Mouse (Mus musculus) frontal cortex, postnatal 10 days (tissue): ENCODE data around the gene Mapk1ip1l.
A peak's percentile ranks its signal among the peaks of the same experiment; 100 is the strongest.

ENCODE experiments used
- DNase-seq, 2 experiments: peaks; one replicate each; pipeline ENCODE4 v3.0.0; 2022; ENCODE audit warnings: low spot score in 2 of 2, mixed read lengths in 1 of 2

The Mapk1ip1l gene

GRCm38 (mm10) chr14:47297785-47298407 is at the start of gene Mapk1ip1l:
Gene Mapk1ip1l (plus strand): TSS chr14:47298266.
- DNase-seq: peak; percentile 76 to 89

GRCm38 (mm10) chr14:47249839-47250238 is 48.2 kb upstream of the Mapk1ip1l start:
- no peak for DNase-seq

GRCm38 (mm10) chr14:47264866-47265265 is 33.2 kb upstream of the Mapk1ip1l start:
- no peak for DNase-seq

- no peak for DNase-seq
Measured at GRCm38 (mm10) chr14:47265829-47266228, 32.2 kb upstream of the Mapk1ip1l start.

GRCm38 (mm10) chr14:47269056-47269455 is 29.0 kb upstream of the Mapk1ip1l start:
- DNase-seq: no peak

GRCm38 (mm10) chr14:47269706-47270105 is 28.4 kb upstream of the Mapk1ip1l start:
- DNase-seq: no peak

GRCm38 (mm10) chr14:47273751-47274150 is 24.3 kb upstream of the Mapk1ip1l start:
- no peak for DNase-seq

GRCm38 (mm10) chr14:47275417-47275816 is 22.6 kb upstream of the Mapk1ip1l start:
- DNase-seq: no peak

- no peak for DNase-seq
Measured at GRCm38 (mm10) chr14:47276036-47276603, 21.9 kb upstream of the Mapk1ip1l start.

GRCm38 (mm10) chr14:47276637-47277393 is 21.3 kb upstream of the Mapk1ip1l start, which contains the start of the genes Wdhd1 and Socs4:
Gene Wdhd1 (minus strand): TSS chr14:47276857.
Gene Socs4 (plus strand): TSS chr14:47276931.
- peak; percentile 87 to 93 for DNase-seq

GRCm38 (mm10) chr14:47279058-47279457 is 19.0 kb upstream of the Mapk1ip1l start:
- DNase-seq: no peak

- no peak for DNase-seq
Measured at GRCm38 (mm10) chr14:47281535-47281934, 16.5 kb upstream of the Mapk1ip1l start.

- no peak for DNase-seq
Measured at GRCm38 (mm10) chr14:47283568-47283967, 14.5 kb upstream of the Mapk1ip1l start.

GRCm38 (mm10) chr14:47285271-47285670 is 12.8 kb upstream of the Mapk1ip1l start:
- no peak for DNase-seq

- no peak for DNase-seq
Measured at GRCm38 (mm10) chr14:47286215-47286614, 11.9 kb upstream of the Mapk1ip1l start.

- DNase-seq: no peak
Measured at GRCm38 (mm10) chr14:47287021-47287420, 11.0 kb upstream of the Mapk1ip1l start.

GRCm38 (mm10) chr14:47291772-47292171 is 6.3 kb upstream of the Mapk1ip1l start:
- DNase-seq: no peak

GRCm38 (mm10) chr14:47294136-47294535 is 3.9 kb upstream of the Mapk1ip1l start:
- DNase-seq: no peak

GRCm38 (mm10) chr14:47296232-47296631 is 1.8 kb upstream of the Mapk1ip1l start:
- no peak for DNase-seq

- DNase-seq: no peak
Measured at GRCm38 (mm10) chr14:47298408-47298792, 334 bp downstream of the Mapk1ip1l start.

GRCm38 (mm10) chr14:47298819-47299261 is 774 bp downstream of the Mapk1ip1l start:
- no peak for DNase-seq

GRCm38 (mm10) chr14:47302885-47303680 is 5.0 kb downstream of the Mapk1ip1l start:
- DNase-seq: no peak
